Mouse (Mus musculus): ENCODE results near the gene Vmn1r142.

Gene Vmn1r142

DNA sequence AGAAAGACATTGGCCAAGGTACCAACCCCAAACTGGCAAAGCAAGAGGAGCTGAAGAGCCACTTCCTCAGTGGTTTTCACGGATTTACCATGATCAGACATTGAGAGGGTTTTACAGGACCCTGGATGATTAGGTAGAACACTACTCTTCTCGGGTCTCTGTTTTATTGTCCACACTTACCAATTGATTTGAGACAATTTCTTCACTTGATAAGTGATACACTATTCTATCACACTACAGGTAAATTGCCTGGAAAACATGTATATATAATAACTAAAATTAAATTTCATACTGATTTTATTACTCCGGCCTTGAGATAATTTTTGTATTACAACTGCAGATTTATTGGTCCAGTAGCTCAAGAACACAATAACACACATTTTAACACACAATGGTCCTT is at the start of gene Vmn1r142:
TSS of gene Vmn1r142 (minus strand) at position 101 of the 400 bp plus-strand sequence.
- no CpG with 5 or more reads among the region's 3 CpGs for WGBS

DNA sequence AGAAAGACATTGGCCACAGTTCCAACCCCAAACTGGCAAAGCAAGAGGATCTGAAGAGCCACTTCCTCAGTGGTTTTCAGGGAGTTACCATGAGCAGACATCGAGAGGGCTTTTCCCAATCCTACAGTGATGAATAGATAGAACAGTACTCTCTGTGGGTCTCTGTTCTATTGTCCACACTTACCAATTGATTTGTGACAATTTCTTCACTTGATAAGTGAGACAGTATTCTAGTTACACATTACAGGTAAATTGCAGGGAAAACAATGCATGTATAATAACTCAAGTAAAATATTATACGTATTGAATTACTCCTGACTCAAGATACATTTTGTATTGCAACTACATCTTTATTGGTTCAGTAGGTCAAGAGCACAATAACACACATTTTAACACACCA is 37.3 kb upstream of the Vmn1r142 start, which contains the start of gene Gm8653:
TSS of gene Gm8653 (minus strand) at position 101 of the 400 bp plus-strand sequence.
- no CpG with 5 or more reads among the region's 2 CpGs for WGBS

DNA sequence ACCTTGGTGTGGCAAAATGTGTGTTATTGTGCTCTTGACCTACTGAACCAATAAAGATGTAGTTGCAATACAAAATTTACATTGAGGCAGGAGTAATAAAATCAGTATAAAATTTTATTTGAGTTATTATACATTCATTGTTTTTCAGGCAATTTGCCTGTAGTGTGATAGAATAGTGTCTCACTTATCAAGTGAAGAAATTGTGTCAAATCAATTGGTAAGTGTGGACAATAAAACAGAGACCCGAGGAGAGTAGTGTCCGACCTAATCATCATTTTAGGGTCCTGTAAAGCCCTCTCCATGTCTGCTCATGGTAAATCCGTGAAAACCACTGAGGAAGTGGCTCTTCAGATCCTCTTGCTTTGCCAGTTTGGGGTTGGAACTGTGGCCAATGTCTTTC is 25.2 kb upstream of the Vmn1r142 start, which contains the start of gene Vmn1r143:
TSS of gene Vmn1r143 (plus strand) at position 301 of the 400 bp plus-strand sequence.
- no CpG with 5 or more reads among the region's 3 CpGs for WGBS

DNA sequence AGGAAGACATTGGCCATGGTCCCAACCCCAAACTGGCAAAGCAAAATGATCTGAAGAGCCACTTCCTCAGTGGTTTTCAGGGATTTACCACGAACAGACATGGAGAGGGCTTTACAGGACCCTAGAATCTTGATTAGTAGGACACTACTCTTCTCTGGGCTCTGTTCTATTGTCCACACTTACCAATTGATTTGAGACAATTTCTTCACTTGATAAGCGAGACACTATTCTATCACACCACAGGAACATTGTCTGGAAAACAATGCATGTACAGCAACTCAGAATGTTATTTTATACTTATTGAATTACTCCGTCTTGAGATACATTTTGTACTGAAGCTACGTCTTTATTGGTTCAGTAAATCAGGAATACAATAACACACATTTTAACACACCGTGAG is 29.2 kb downstream of the Vmn1r142 start, which contains the start of gene Gm10666:
TSS of gene Gm10666 (minus strand) at position 101 of the 400 bp plus-strand sequence.
- no CpG with 5 or more reads among the region's 5 CpGs for WGBS

DNA sequence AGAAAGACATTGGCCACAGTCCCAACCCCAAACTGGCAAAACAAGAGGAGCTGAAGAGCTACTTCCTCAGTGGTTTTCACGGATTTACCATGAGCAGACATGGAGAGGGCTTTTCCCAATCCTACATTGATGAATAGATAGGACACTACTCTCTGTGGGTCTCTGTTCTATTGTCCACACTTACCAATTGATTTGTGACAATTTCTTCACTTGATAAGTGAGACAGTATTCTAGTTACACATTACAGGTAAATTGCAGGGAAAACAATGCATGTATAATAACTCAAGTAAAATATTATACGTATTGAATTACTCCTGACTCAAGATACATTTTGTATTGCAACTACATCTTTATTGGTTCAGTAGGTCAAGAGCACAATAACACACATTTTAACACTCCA is 45.7 kb downstream of the Vmn1r142 start, which contains the start of gene Gm16451:
TSS of gene Gm16451 (minus strand) at position 101 of the 400 bp plus-strand sequence.
- WGBS, result no CpG with 5 or more reads among the region's 2 CpGs
